Mouse (Mus musculus) embryonic fibroblast, embryonic 13.5 days (primary cell): ENCODE measurements around the gene Vhl. TPM values are rescaled to one million over a fixed set of nuclear protein-coding genes. Genes with fewer than 3 reads are reported as not detected.

ENCODE experiments used
- H3K27ac ChIP-seq: 2 replicates; pipeline ENCODE4 v1.5.1; 2012; ENCODE audit warnings: low read length, control low read depth, inconsistent platforms; ENCODE audit not compliant: insufficient read depth
- H3K4me1 ChIP-seq: 2 replicates; pipeline ENCODE4 v1.6.1; 2011; ENCODE audit warnings: low read length; ENCODE audit not compliant: control insufficient read depth, insufficient read depth
- H3K4me3 ChIP-seq: 2 replicates; pipeline ENCODE4 v1.5.1; 2011; ENCODE audit warnings: mild to moderate bottlenecking, control low read depth, low read length; ENCODE audit not compliant: insufficient read depth
- CTCF ChIP-seq: IDR thresholded peaks from 2 replicates; pipeline ENCODE4 v1.5.1; 2011; ENCODE audit warnings: mild to moderate bottlenecking, control low read depth, low read length, moderate library complexity, borderline replicate concordance; ENCODE audit not compliant: insufficient read depth
- POLR2A ChIP-seq: IDR thresholded peaks from 2 replicates; pipeline ENCODE4 v1.6.1; 2011; ENCODE audit warnings: low read depth, mild to moderate bottlenecking, control low read depth, low read length, moderate library complexity
- polyA plus RNA-seq: library from polyadenylated mRNA; stranded (reverse); fragments of >200 nt; gene quantifications from 2 replicates; pipeline ENCODE4 v1.2.4, GENCODE M21; 2011; ENCODE audit warnings: low read depth; ENCODE audit not compliant: missing spikeins, insufficient read length

The Vhl gene
- polyA plus RNA-seq = 23.5 and 38.7 TPM in 2 replicates

- peak within 1 kb of the TSS; percentile 72 for H3K4me3 ChIP-seq
- H3K4me1 ChIP-seq = 0 out of 2 replicates have a peak, but pooled peaks cover 4% of the 10 kb centered on the region
- TF ChIP-seq CTCF (no peak), POLR2A (peak; percentile 81)
- peak within 1 kb of the TSS; percentile 66 for H3K27ac ChIP-seq
Observed at GRCm38 (mm10) chr6:113623941-113624751, at the start of gene Vhl. TSS of gene Vhl (plus strand) at chr6:113623959.

GRCm38 (mm10) chr6:113576044-113576443 is 47.7 kb upstream of the Vhl start:
- no peaks in the 10 kb centered on the region for H3K4me1 ChIP-seq
- TF ChIP-seq CTCF (no peak), POLR2A (no peak)
- no peak overlapping the region for H3K4me3 ChIP-seq
- no peak overlapping the region for H3K27ac ChIP-seq

GRCm38 (mm10) chr6:113579306-113579705 is 44.5 kb upstream of the Vhl start:
- no peak for TF ChIP-seq POLR2A
- no peak for TF ChIP-seq CTCF
- H3K27ac ChIP-seq = no peak overlapping the region
- no peaks in the 10 kb centered on the region for H3K4me1 ChIP-seq
- no peak overlapping the region for H3K4me3 ChIP-seq

GRCm38 (mm10) chr6:113583023-113583422 is 40.7 kb upstream of the Vhl start:
- no peak overlapping the region for H3K27ac ChIP-seq
- no peaks in the 10 kb centered on the region for H3K4me1 ChIP-seq
- no peak overlapping the region for H3K4me3 ChIP-seq
- TF ChIP-seq CTCF = no peak
- no peak for TF ChIP-seq POLR2A

- TF ChIP-seq CTCF (no peak), POLR2A (no peak)
- no peak overlapping the region for H3K4me3 ChIP-seq
Observed at GRCm38 (mm10) chr6:113585065-113585464, 38.7 kb upstream of the Vhl start.

GRCm38 (mm10) chr6:113586466-113587183 is 37.1 kb upstream of the Vhl start:
- TF ChIP-seq CTCF = no peak
- no peak for TF ChIP-seq POLR2A
- Histone ChIP-seq H3K27ac (no peak overlapping the region), H3K4me3 (no peak overlapping the region), H3K4me1 (no peaks in the 10 kb centered on the region)

More at GRCm38 (mm10) chr6:113585065-113585464, 38.7 kb upstream of the Vhl start:
- Histone ChIP-seq H3K4me1 (no peaks in the 10 kb centered on the region), H3K27ac (no peak overlapping the region)

- no peak overlapping the region for H3K27ac ChIP-seq
- no peak for TF ChIP-seq CTCF
- no peak for TF ChIP-seq POLR2A
- no peaks in the 10 kb centered on the region for H3K4me1 ChIP-seq
- H3K4me3 ChIP-seq = no peak overlapping the region
Observed at GRCm38 (mm10) chr6:113592637-113593036, 31.1 kb upstream of the Vhl start.

GRCm38 (mm10) chr6:113597945-113598344 is 25.8 kb upstream of the Vhl start:
- no peaks in the 10 kb centered on the region for H3K4me1 ChIP-seq
- H3K27ac ChIP-seq = no peak overlapping the region
- H3K4me3 ChIP-seq = no peak overlapping the region
- TF ChIP-seq CTCF = no peak
- TF ChIP-seq POLR2A = no peak

- H3K27ac ChIP-seq = no peak overlapping the region
- no peaks in the 10 kb centered on the region for H3K4me1 ChIP-seq
- TF ChIP-seq POLR2A (no peak), CTCF (no peak)
- H3K4me3 ChIP-seq = no peak overlapping the region
Observed at GRCm38 (mm10) chr6:113599833-113600232, 23.9 kb upstream of the Vhl start.

GRCm38 (mm10) chr6:113600543-113601139 is 23.1 kb upstream of the Vhl start, which contains the start of gene Fancd2os:
TSS of gene Fancd2os (minus strand) at chr6:113600715.
- Histone ChIP-seq H3K4me3 (no peak within 1 kb of the TSS), H3K27ac (no peak within 1 kb of the TSS), H3K4me1 (no peaks in the 10 kb centered on the region)
- no peak for TF ChIP-seq POLR2A
- TF ChIP-seq CTCF = no peak

GRCm38 (mm10) chr6:113602821-113603220 is 20.9 kb upstream of the Vhl start:
- Histone ChIP-seq H3K4me1 (no peaks in the 10 kb centered on the region; the same call in 1 of the 2 replicates), H3K4me3 (no peak overlapping the region), H3K27ac (no peak overlapping the region)
- TF ChIP-seq POLR2A = no peak
- no peak for TF ChIP-seq CTCF
